Mouse (Mus musculus) midbrain, embryonic 11.5 days (tissue): Measurements from ENCODE around the gene Mylk. TPM values are rescaled to one million over a fixed set of nuclear protein-coding genes. Genes with fewer than 3 reads are reported as not detected.
A peak's percentile ranks its signal among the peaks of the same experiment; 100 is the strongest.

Source experiments
- ATAC-seq: fragments of 200-750 bp; cut with Nextera tagmentation; 2 replicates; pipeline ENCODE4 v1.8.0; 2017; ENCODE audit warnings: moderate TSS enrichment, moderate library complexity; ENCODE audit not compliant: low FRiP score
- DNase-seq: peaks from one replicate; pipeline ENCODE4 v3.0.0; 2015; ENCODE audit warnings: low spot score; ENCODE audit errors: missing footprints
- H3K27ac ChIP-seq: fragments of 300-500 bp; sonication (generic); 2 replicates; pipeline ENCODE4 v1.5.1; 2014; ENCODE audit warnings: low read depth, low read length
- H3K27me3 ChIP-seq: fragments of 300-500 bp; sonication (generic); 2 replicates; pipeline ENCODE4 v1.6.1; 2014; ENCODE audit warnings: mild to moderate bottlenecking, low read length, moderate library complexity, mixed read lengths; ENCODE audit not compliant: control insufficient read depth, insufficient read depth
- H3K36me3 ChIP-seq: fragments of 300-500 bp; sonication (generic); 2 replicates; pipeline ENCODE4 v1.6.1; 2014; ENCODE audit warnings: mild to moderate bottlenecking, low read length, moderate library complexity, mixed read lengths; ENCODE audit not compliant: control insufficient read depth, insufficient read depth
- H3K4me1 ChIP-seq: fragments of 300-500 bp; sonication (generic); 2 replicates; pipeline ENCODE4 v1.6.1; 2014; ENCODE audit warnings: low read length; ENCODE audit not compliant: control insufficient read depth, insufficient read depth
- H3K4me2 ChIP-seq: fragments of 300-500 bp; sonication (generic); 2 replicates; pipeline ENCODE4 v1.6.1; 2014; ENCODE audit warnings: mild to moderate bottlenecking, moderate library complexity
- H3K4me3 ChIP-seq: fragments of 300-500 bp; sonication (generic); 2 replicates; pipeline ENCODE4 v1.5.1; 2014; ENCODE audit warnings: low read depth, low read length
- H3K9ac ChIP-seq: fragments of 300-500 bp; sonication (generic); 2 replicates; pipeline ENCODE4 v1.6.1; 2014; ENCODE audit warnings: low read length
- H3K9me3 ChIP-seq: fragments of 300-500 bp; sonication (generic); 2 replicates; pipeline ENCODE4 v1.6.1; 2016; ENCODE audit warnings: low read length; ENCODE audit not compliant: control insufficient read depth
- WGBS: fragments of 180-500 bp; shearing (Covaris S2); extraction: QIAGEN DNeasy Blood & Tissue Kit; methylation state at CpG from one replicate; pipeline ENCODE4 v1.1.7; 2014; 5-methylcytosine and 5-hydroxymethylcytosine counted together
- polyA plus RNA-seq: library from polyadenylated mRNA; unstranded; fragments of >200 nt; fragmentation: Nextera tagmentation; extraction: Ambion mirVana; gene quantifications from 2 replicates; pipeline ENCODE4 v1.2.1, GENCODE M21; 2014

The Mylk gene
- polyA plus RNA-seq, 1 experiment from 2014 or later: 6.9 TPM

DNA sequence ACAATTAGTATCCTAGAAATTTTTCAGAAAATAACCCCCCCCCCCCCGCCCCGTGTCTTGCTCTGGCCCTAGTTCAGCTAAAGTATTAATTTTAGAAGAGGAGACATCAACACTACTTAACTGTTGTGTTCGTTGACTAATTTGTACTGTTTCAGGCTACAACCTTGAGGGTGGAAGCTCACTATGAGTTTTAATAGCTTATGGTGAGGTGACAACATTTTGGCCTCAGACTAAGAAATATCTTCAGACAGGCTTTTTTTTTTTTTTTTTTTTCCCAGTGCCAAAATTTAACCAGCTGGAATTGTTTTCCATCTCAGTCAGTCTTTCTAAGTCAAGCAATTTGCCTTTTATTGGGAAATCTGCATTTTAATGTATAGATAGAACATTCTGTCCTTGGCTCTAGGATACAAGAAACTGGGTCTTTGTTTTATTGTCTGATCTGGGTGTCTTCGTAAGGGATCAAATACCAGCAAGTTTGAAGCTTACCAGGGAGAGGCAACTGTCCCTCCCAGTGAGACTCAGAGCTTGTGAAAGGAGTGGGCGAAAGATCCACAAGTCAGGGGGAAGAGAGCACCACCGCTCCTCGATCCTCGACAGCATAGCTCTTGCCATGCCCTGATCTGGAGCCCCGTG, 19.1 kb downstream of the Mylk start:
- H3K27me3 ChIP-seq: peaks cover 6% of the 10 kb centered on the region; the same call in 1 of the 2 replicates
- 74% methylated on average over 9 of the region's 9 CpGs for WGBS
- ATAC-seq: no peak

DNA sequence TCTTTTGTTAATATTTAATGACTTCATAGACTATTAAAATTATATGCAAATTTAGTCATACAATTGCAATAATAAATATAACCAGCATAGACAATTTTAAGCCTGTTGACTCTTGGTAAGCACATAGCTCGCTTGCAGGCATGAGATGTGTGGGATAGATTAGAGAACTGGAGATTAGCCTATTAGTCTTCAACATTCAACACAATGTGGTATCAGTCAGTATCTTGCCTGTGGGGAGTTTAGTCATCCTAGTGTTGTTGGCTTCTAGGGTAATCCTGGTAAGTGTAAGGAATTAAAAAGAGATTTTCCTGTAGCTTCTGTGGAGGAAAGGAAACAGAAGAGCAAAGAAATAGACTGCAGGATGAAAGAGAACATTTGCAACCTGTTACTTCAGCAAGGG, 20.7 kb downstream of the Mylk start:
- Histone ChIP-seq H3K9me3 (0 out of 2 replicates have a peak, but pooled peaks cover 3% of the 10 kb centered on the region), H3K4me3 (no peak overlapping the region), H3K27ac (no peak overlapping the region), H3K4me2 (no peak overlapping the region), H3K36me3 (no peaks in the 10 kb centered on the region), H3K4me1 (no peaks in the 10 kb centered on the region), H3K9ac (no peak overlapping the region), H3K27me3 (peaks cover 8% of the 10 kb centered on the region; the same call in 1 of the 2 replicates)
- WGBS: 68% methylated on average over 1 of the region's 1 CpGs
- ATAC-seq (no peak), DNase-seq (peak; percentile 47)

More for the DNA sequence above, 19.1 kb downstream of the Mylk start:
- H3K27ac ChIP-seq: no peak overlapping the region
- no peak overlapping the region for H3K4me2 ChIP-seq
- peak; percentile 31 for DNase-seq
- H3K4me3 ChIP-seq: no peak overlapping the region
- H3K4me1 ChIP-seq: no peaks in the 10 kb centered on the region
- H3K9me3 ChIP-seq: 0 out of 2 replicates have a peak, but pooled peaks cover 3% of the 10 kb centered on the region
- H3K36me3 ChIP-seq: no peaks in the 10 kb centered on the region
- H3K9ac ChIP-seq: no peak overlapping the region

DNA sequence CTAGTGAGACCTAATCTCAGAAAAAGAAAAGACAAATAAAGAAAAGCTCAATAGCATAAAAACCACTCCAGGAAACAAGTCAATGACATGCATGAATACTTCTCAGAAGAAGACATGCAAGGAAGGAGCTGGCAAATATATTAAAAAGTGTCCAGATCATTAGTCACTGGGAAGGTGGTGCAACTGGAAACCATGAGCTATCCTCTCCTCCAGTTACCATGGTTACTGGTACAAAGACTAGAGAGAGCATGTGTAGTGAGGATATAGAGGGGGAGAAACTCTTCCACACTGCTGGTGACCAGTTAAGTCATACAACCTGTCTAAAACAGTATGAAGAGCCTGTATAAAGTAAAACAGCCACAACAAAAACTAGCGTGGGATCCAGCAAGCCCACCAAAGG, 21.2 kb downstream of the Mylk start:
- Histone ChIP-seq H3K27me3 (peaks cover 8% of the 10 kb centered on the region; the same call in 1 of the 2 replicates), H3K27ac (no peak overlapping the region), H3K4me1 (no peaks in the 10 kb centered on the region), H3K4me2 (no peak overlapping the region), H3K4me3 (no peak overlapping the region), H3K9ac (no peak overlapping the region), H3K9me3 (0 out of 2 replicates have a peak, but pooled peaks cover 3% of the 10 kb centered on the region), H3K36me3 (no peaks in the 10 kb centered on the region)
- no peak for DNase-seq
- no peak for ATAC-seq
- WGBS: 88% methylated on average over 1 of the region's 1 CpGs

DNA sequence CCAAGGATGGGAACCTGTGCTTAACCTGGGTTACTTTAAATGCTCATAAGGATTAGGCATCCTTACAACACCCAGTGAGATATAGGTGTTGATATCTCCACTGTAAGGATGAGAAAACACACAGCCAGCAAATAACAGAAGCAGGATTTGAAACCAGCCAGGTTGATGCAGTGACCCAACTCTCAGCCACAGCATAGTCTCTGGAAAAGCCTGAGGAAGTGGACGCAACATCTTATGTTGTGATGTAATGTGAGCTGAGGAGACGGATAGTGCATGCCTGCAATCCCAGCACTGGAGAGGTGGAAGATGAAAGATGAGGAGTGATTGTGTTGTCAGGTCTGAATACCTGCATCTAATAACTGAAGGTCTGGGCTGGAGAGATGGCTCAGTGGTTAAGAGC, 22.4 kb downstream of the Mylk start:
- Histone ChIP-seq H3K4me1 (peaks cover under 1% of the 10 kb centered on the region; the same call in 1 of the 2 replicates), H3K36me3 (no peaks in the 10 kb centered on the region), H3K9me3 (0 out of 2 replicates have a peak, but pooled peaks cover 3% of the 10 kb centered on the region), H3K4me2 (no peak overlapping the region), H3K27ac (no peak overlapping the region), H3K4me3 (no peak overlapping the region), H3K27me3 (peaks cover 8% of the 10 kb centered on the region; the same call in 1 of the 2 replicates), H3K9ac (no peak overlapping the region)
- WGBS: 94% methylated on average over 2 of the region's 2 CpGs
- DNase-seq (no peak), ATAC-seq (no peak)

DNA sequence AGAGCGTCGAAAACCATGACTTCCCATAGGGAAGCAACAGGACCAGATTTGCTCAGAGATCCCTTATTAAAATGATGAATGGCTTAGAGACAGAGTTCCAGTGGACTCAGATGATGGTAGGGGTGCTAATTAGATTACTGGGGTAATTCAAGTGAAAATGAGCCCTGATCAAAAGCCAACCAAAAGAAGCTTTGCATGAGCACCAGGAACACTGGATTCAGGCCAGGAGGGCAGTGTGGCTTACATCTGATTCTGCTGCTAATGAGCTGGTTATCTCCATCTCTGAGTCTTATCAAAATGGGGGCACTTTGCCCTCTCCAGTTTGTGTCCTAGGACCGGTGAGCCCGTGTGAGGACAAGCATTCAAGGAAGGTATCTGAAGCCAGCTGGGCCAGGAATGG, 23.4 kb downstream of the Mylk start:
- H3K9ac ChIP-seq: no peak overlapping the region
- ATAC-seq (no peak), DNase-seq (no peak)
- 0 out of 2 replicates have a peak, but pooled peaks cover 3% of the 10 kb centered on the region for H3K9me3 ChIP-seq
- no peak overlapping the region for H3K27ac ChIP-seq
- 45% methylated on average over 4 of the region's 4 CpGs for WGBS
- no peak overlapping the region for H3K4me3 ChIP-seq
- peaks cover 8% of the 10 kb centered on the region; the same call in 1 of the 2 replicates for H3K27me3 ChIP-seq
- no peak overlapping the region for H3K4me2 ChIP-seq
- no peaks in the 10 kb centered on the region for H3K36me3 ChIP-seq
- H3K4me1 ChIP-seq: peaks cover 8% of the 10 kb centered on the region

DNA sequence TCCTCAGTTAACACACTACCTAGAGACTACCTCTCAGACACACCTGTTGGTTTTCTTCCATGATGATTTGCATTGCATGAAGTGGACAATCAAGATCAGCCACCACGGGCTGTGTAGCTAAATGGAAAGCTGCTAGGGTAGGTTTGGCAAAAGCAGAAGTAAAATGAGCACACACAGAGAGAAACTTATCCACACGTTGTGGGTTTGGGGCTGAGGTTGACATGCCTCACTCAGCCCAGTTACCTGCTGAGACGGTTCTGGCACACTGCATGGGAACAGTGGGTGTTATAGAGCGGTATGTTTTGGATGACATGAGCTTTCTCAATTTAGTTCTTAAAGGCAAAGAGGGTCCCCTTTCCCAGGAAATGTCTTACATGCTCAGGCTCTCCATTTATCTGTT, 25.1 kb downstream of the Mylk start:
- 0 out of 2 replicates have a peak, but pooled peaks cover 3% of the 10 kb centered on the region for H3K9me3 ChIP-seq
- H3K27ac ChIP-seq: no peak overlapping the region
- DNase-seq (no peak), ATAC-seq (no peak)
- H3K4me1 ChIP-seq: peaks cover 8% of the 10 kb centered on the region
- 93% methylated on average over 4 of the region's 4 CpGs for WGBS
- no peak overlapping the region for H3K4me2 ChIP-seq
- H3K36me3 ChIP-seq: no peaks in the 10 kb centered on the region
- H3K4me3 ChIP-seq: no peak overlapping the region
- no peak overlapping the region for H3K9ac ChIP-seq
- peaks cover 17% of the 10 kb centered on the region; the same call in 1 of the 2 replicates for H3K27me3 ChIP-seq

DNA sequence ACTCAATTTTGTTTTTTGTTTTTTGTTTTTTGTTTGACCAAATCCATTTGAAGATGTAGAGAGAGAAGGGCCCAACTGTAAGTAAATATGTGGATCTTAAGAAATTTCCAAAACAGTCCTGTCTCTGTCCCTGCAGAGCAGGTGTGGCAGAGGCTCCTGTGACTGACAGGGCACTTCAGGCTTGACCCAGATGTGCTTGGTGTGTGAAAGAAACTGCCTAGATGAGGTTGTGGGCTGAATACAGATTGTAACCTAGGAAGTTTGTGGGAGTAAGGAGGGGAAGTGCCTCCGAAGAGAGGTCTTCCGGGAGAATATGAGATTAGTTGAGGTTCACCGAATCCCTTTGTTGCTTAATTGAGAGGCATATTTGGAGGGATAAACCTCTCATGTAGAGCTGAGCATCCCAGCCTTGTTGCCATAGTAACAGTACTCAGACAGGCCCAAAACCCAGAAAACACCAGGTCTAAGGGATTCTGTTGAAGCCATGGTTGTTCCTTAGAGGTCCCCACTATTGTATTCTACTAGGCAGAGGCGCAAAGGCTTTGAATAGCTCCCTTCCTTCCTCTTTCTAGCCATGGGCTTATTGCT, 27.5 kb downstream of the Mylk start:
- Histone ChIP-seq H3K27ac (no peak overlapping the region), H3K4me2 (no peak overlapping the region), H3K36me3 (no peaks in the 10 kb centered on the region), H3K9me3 (no peaks in the 10 kb centered on the region), H3K4me3 (no peak overlapping the region), H3K27me3 (peaks cover 21% of the 10 kb centered on the region), H3K4me1 (peaks cover 8% of the 10 kb centered on the region), H3K9ac (no peak overlapping the region)
- 21% methylated on average over 4 of the region's 4 CpGs for WGBS
- ATAC-seq: peak; percentile 84
- DNase-seq: peak; percentile 93

DNA sequence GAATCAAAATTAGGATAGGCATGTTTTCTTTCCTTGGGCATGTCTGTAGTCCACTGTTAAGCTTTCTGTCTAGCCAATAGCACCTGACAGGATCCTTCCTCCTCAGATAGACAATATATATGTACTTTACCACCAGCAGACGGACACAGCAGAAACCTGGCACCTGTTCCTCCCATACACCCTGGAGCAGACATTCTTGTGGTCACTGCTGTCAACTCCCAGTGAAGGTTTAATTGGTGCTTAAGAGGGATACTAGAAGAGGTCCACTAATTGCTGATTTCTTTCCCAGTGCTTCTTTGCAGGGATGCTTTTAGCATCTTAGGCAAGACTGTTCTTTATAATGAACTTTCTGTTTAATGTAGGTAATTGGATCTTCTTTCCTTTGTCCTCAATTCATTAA, 37.4 kb downstream of the Mylk start:
- Histone ChIP-seq H3K36me3 (no peaks in the 10 kb centered on the region), H3K4me2 (no peak overlapping the region), H3K27me3 (no peaks in the 10 kb centered on the region), H3K4me3 (no peak overlapping the region), H3K27ac (no peak overlapping the region), H3K9ac (no peak overlapping the region), H3K4me1 (no peaks in the 10 kb centered on the region), H3K9me3 (no peaks in the 10 kb centered on the region)
- ATAC-seq (no peak), DNase-seq (no peak)
- WGBS: 81% methylated on average over 1 of the region's 1 CpGs

DNA sequence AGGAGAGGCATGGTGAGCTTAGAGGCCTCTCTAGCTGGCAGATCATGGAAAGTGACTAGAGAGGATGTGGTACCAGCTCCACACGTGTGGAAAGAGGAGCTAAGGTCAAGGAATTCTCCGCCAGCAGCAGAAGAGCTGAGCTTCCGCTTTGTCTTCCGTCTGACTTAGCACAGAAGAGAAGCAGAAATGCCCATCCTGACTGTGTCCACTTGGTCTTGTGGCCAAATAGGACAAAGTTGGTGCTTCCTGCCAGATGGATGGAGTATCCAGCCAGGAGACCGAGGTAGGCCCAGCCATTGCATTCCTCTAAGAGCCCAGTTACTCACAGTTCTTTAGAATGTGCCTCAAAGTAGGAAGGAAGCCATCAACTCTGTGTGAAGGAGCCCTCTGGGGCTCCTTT, 38.5 kb downstream of the Mylk start:
- H3K9me3 ChIP-seq: no peaks in the 10 kb centered on the region
- DNase-seq: no peak
- no peaks in the 10 kb centered on the region for H3K4me1 ChIP-seq
- no peak for ATAC-seq
- no peak overlapping the region for H3K9ac ChIP-seq
- WGBS: 89% methylated on average over 5 of the region's 5 CpGs
- H3K4me2 ChIP-seq: no peak overlapping the region
- H3K27me3 ChIP-seq: no peaks in the 10 kb centered on the region
- no peak overlapping the region for H3K27ac ChIP-seq
- no peaks in the 10 kb centered on the region for H3K36me3 ChIP-seq
- no peak overlapping the region for H3K4me3 ChIP-seq
